Mouse (Mus musculus) embryonic fibroblast, embryonic 13.5 days (primary cell): Measurements from ENCODE around the gene Hmgcl. TPM values are rescaled to one million over a fixed set of nuclear protein-coding genes. Genes with fewer than 3 reads are reported as not detected.
A peak's percentile ranks its signal among the peaks of the same experiment; 100 is the strongest.

ENCODE experiments used
- H3K27ac ChIP-seq: 2 replicates; pipeline ENCODE4 v1.5.1; 2012; ENCODE audit warnings: low read length, control low read depth, inconsistent platforms; ENCODE audit not compliant: insufficient read depth
- H3K4me1 ChIP-seq: 2 replicates; pipeline ENCODE4 v1.6.1; 2011; ENCODE audit warnings: low read length; ENCODE audit not compliant: control insufficient read depth, insufficient read depth
- H3K4me3 ChIP-seq: 2 replicates; pipeline ENCODE4 v1.5.1; 2011; ENCODE audit warnings: mild to moderate bottlenecking, control low read depth, low read length; ENCODE audit not compliant: insufficient read depth
- CTCF ChIP-seq: IDR thresholded peaks from 2 replicates; pipeline ENCODE4 v1.5.1; 2011; ENCODE audit warnings: mild to moderate bottlenecking, control low read depth, low read length, moderate library complexity, borderline replicate concordance; ENCODE audit not compliant: insufficient read depth
- POLR2A ChIP-seq: IDR thresholded peaks from 2 replicates; pipeline ENCODE4 v1.6.1; 2011; ENCODE audit warnings: low read depth, mild to moderate bottlenecking, control low read depth, low read length, moderate library complexity
- polyA plus RNA-seq: library from polyadenylated mRNA; stranded (reverse); fragments of >200 nt; gene quantifications from 2 replicates; pipeline ENCODE4 v1.2.4, GENCODE M21; 2011; ENCODE audit warnings: low read depth; ENCODE audit not compliant: missing spikeins, insufficient read length

Hmgcl gene
- polyA plus RNA-seq, 1 experiment, result 24.1 TPM

- H3K4me1 ChIP-seq, result 0 out of 2 replicates have a peak, but pooled peaks cover 3% of the 10 kb centered on the region
- H3K27ac ChIP-seq, result no peak overlapping the region
- no peak overlapping the region for H3K4me3 ChIP-seq
- no peak for TF ChIP-seq CTCF
- TF ChIP-seq POLR2A, result no peak
Observed at GRCm38 (mm10) chr4:135926195-135926808, 19.9 kb upstream of the Hmgcl start.

- TF ChIP-seq POLR2A, result no peak
- TF ChIP-seq CTCF, result no peak
- Histone ChIP-seq H3K4me1 (0 out of 2 replicates have a peak, but pooled peaks cover under 1% of the 10 kb centered on the region), H3K27ac (no peak overlapping the region), H3K4me3 (no peak overlapping the region)
Observed at GRCm38 (mm10) chr4:135926861-135927260, 19.4 kb upstream of the Hmgcl start.

GRCm38 (mm10) chr4:135928376-135928775 is 17.9 kb upstream of the Hmgcl start:
- H3K4me1 ChIP-seq, result no peaks in the 10 kb centered on the region
- H3K4me3 ChIP-seq, result no peak overlapping the region
- no peak for TF ChIP-seq CTCF
- TF ChIP-seq POLR2A, result no peak
- H3K27ac ChIP-seq, result no peak overlapping the region

- TF ChIP-seq POLR2A, result no peak
- TF ChIP-seq CTCF, result no peak
- Histone ChIP-seq H3K4me3 (no peak overlapping the region), H3K27ac (no peak overlapping the region), H3K4me1 (no peaks in the 10 kb centered on the region)
Observed at GRCm38 (mm10) chr4:135929405-135929804, 16.8 kb upstream of the Hmgcl start.

- no peaks in the 10 kb centered on the region for H3K4me1 ChIP-seq
- no peak overlapping the region for H3K27ac ChIP-seq
- TF ChIP-seq CTCF (no peak), POLR2A (no peak)
- H3K4me3 ChIP-seq, result no peak overlapping the region
Observed at GRCm38 (mm10) chr4:135929828-135930227, 16.4 kb upstream of the Hmgcl start.

- no peak overlapping the region for H3K27ac ChIP-seq
- H3K4me1 ChIP-seq, result no peaks in the 10 kb centered on the region
- TF ChIP-seq CTCF (no peak), POLR2A (no peak)
- no peak overlapping the region for H3K4me3 ChIP-seq
Observed at GRCm38 (mm10) chr4:135930239-135930638, 16.0 kb upstream of the Hmgcl start.

- H3K27ac ChIP-seq, result no peak overlapping the region
Observed at GRCm38 (mm10) chr4:135931832-135932231, 14.4 kb upstream of the Hmgcl start.

GRCm38 (mm10) chr4:135934708-135935500 is 11.3 kb upstream of the Hmgcl start:
- TF ChIP-seq CTCF (no peak), POLR2A (no peak)
- Histone ChIP-seq H3K4me3 (no peak overlapping the region), H3K27ac (no peak overlapping the region), H3K4me1 (no peaks in the 10 kb centered on the region)

More at GRCm38 (mm10) chr4:135931832-135932231, 14.4 kb upstream of the Hmgcl start:
- no peaks in the 10 kb centered on the region for H3K4me1 ChIP-seq
- TF ChIP-seq POLR2A, result no peak
- TF ChIP-seq CTCF, result peak; percentile 81; the same call in 1 of the 2 replicates
- no peak overlapping the region for H3K4me3 ChIP-seq

- H3K4me1 ChIP-seq, result no peaks in the 10 kb centered on the region
- no peak overlapping the region for H3K4me3 ChIP-seq
- no peak for TF ChIP-seq CTCF
- TF ChIP-seq POLR2A, result no peak
- H3K27ac ChIP-seq, result no peak overlapping the region
Observed at GRCm38 (mm10) chr4:135935502-135935901, 10.7 kb upstream of the Hmgcl start.

GRCm38 (mm10) chr4:135938858-135939257 is 7.4 kb upstream of the Hmgcl start:
- Histone ChIP-seq H3K4me1 (no peaks in the 10 kb centered on the region), H3K4me3 (no peak overlapping the region), H3K27ac (no peak overlapping the region)
- TF ChIP-seq CTCF (no peak), POLR2A (no peak)
